Mouse (Mus musculus) cerebellum, adult 2 months (tissue): ENCODE results near the gene Inppl1. TPM values are rescaled to one million over a fixed set of nuclear protein-coding genes. Genes with fewer than 3 reads are reported as not detected.

ENCODE experiments used
- DNase-seq, 2 experiments: peaks; one replicate each; pipeline ENCODE4 v3.0.0; 2021
- H3K27ac ChIP-seq: fragments of 200-500 bp; 2 replicates; pipeline ENCODE4 v1.5.1; 2012; ENCODE audit warnings: low read length, control low read depth, inconsistent platforms; ENCODE audit not compliant: insufficient read depth
- H3K27me3 ChIP-seq: fragments of 200-500 bp; 2 replicates; pipeline ENCODE4 v1.6.1; 2012; ENCODE audit warnings: inconsistent platforms, mild to moderate bottlenecking, low read length, moderate library complexity; ENCODE audit not compliant: control insufficient read depth, insufficient read depth
- H3K4me1 ChIP-seq: fragments of 200-500 bp; 2 replicates; pipeline ENCODE4 v1.6.1; 2011; ENCODE audit warnings: low read length; ENCODE audit not compliant: control insufficient read depth, insufficient read depth
- H3K4me3 ChIP-seq: fragments of 200-500 bp; replicated peaks from 2 replicates; pipeline ENCODE3; 2011; ENCODE audit warnings: mild to moderate bottlenecking, low read depth, low read length, control low read depth; ENCODE audit not compliant: insufficient read depth
- CTCF ChIP-seq: fragments of 200-500 bp; IDR thresholded peaks from 2 replicates; pipeline ENCODE4 v1.5.1; 2011; ENCODE audit warnings: low read depth, mild to moderate bottlenecking, control low read depth, low read length, moderate library complexity, borderline replicate concordance; ENCODE audit not compliant: insufficient read depth
- POLR2A ChIP-seq: fragments of 200-500 bp; IDR thresholded peaks from 2 replicates; pipeline ENCODE4 v1.6.1; 2011; ENCODE audit warnings: low read length, control low read depth, borderline replicate concordance; ENCODE audit not compliant: insufficient read depth
- WGBS: fragments of 180-500 bp; shearing (Covaris S2); methylation state at CpG from one replicate; pipeline ENCODE4 v1.1.7; 2018; 5-methylcytosine and 5-hydroxymethylcytosine counted together
- polyA plus RNA-seq: library from polyadenylated mRNA; depleted of rRNA; stranded (reverse); fragments of >200 nt; gene quantifications from 2 replicates; pipeline ENCODE4 v1.2.3, GENCODE M21; 2012

Gene Inppl1
- polyA plus RNA-seq, 1 experiment, result 43.9 TPM

- Histone ChIP-seq H3K4me3 (peak overlapping the region; percentile 90), H3K27ac (peak overlapping the region; percentile 20; the same call in 1 of the 2 replicates), H3K4me1 (peaks cover 8% of the 10 kb centered on the region; the same call in 1 of the 2 replicates), H3K27me3 (no peaks in the 10 kb centered on the region)
- 3% methylated on average over 63 of the region's 63 CpGs for WGBS
- TF ChIP-seq CTCF, result no peak
- TF ChIP-seq POLR2A, result no peak
- peak; percentile 47 to 52 for DNase-seq
Observed at GRCm38 (mm10) chr7:101836271-101837153, 1.5 kb downstream of the Inppl1 start.

DNA sequence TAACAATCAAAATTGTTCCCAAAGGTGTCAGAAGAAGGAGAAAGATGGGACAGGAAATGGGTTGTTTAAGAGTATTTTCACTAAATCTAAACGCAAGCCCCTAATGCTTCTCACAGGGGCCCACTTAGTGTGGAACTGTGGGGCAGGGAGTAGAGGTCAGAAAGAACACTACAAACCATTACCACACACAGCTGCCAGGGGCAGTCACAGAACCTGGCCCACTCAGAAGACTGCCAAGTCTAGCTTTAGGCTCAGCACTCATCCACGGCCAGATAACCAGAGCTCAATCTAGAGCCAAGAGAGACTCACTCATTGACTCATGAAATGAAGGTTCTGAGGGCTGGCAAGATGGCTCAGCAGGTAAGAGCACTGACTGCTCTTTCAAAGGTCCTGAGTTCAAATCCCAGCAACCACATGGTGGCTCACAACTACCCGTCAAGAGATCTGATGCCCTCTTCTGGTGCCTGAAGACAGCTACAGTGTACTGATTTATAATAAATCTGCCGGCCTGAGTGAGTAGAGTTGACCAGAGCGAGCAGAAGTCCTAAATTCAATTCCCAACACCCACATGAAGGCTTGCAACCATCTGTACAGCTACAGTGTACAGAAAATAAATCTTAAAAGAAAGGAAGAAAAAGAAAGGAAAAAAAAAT lies 2.4 kb downstream of the Inppl1 start:
- TF ChIP-seq POLR2A, result no peak
- TF ChIP-seq CTCF, result no peak
- Histone ChIP-seq H3K4me1 (peaks cover 8% of the 10 kb centered on the region; the same call in 1 of the 2 replicates), H3K4me3 (no peak overlapping the region), H3K27me3 (no peaks in the 10 kb centered on the region), H3K27ac (no peak overlapping the region)
- 69% methylated on average over 5 of the region's 5 CpGs for WGBS
- no peak for DNase-seq

DNA sequence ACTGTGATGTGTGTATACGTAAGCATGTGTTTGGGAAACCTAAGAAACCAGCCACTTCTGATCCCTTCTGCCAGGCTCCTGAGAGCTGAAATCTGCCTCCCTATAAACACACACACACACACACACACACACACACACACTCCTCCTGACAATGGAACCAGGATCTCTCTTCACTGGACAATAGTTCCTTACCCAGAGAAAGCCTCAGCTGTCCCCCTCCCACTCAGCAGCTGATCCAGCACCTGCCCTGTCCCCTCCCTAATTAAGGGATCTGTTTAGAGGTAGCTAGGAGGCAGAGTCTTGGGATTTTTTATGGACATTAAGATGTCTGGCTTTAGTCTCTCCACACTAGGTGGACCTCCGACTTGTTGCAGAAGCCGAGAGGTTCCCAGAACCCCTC lies 3.1 kb downstream of the Inppl1 start:
- Histone ChIP-seq H3K27me3 (no peaks in the 10 kb centered on the region), H3K4me3 (no peak overlapping the region), H3K4me1 (peaks cover 8% of the 10 kb centered on the region; the same call in 1 of the 2 replicates), H3K27ac (no peak overlapping the region)
- no peak for TF ChIP-seq CTCF
- TF ChIP-seq POLR2A, result no peak
- 75% methylated on average over 3 of the region's 3 CpGs for WGBS
- DNase-seq, result no peak

GRCm38 (mm10) chr7:101833916-101834584 lies 4.0 kb downstream of the Inppl1 start:
- no peak for DNase-seq
- Histone ChIP-seq H3K4me1 (peaks cover 8% of the 10 kb centered on the region; the same call in 1 of the 2 replicates), H3K27ac (no peak overlapping the region), H3K4me3 (no peak overlapping the region), H3K27me3 (no peaks in the 10 kb centered on the region)
- WGBS, result 44% methylated on average over 3 of the region's 3 CpGs
- TF ChIP-seq POLR2A, result no peak
- TF ChIP-seq CTCF, result no peak

- DNase-seq, result no peak
- Histone ChIP-seq H3K27ac (no peak overlapping the region), H3K4me1 (peaks cover 8% of the 10 kb centered on the region; the same call in 1 of the 2 replicates), H3K27me3 (no peaks in the 10 kb centered on the region), H3K4me3 (no peak overlapping the region)
- TF ChIP-seq CTCF (no peak), POLR2A (no peak)
- WGBS, result 72% methylated on average over 5 of the region's 5 CpGs
Observed at GRCm38 (mm10) chr7:101833352-101833751, 4.7 kb downstream of the Inppl1 start.

GRCm38 (mm10) chr7:101832372-101832771 lies 5.7 kb downstream of the Inppl1 start:
- Histone ChIP-seq H3K4me3 (no peak overlapping the region), H3K4me1 (peaks cover 8% of the 10 kb centered on the region; the same call in 1 of the 2 replicates), H3K27me3 (no peaks in the 10 kb centered on the region), H3K27ac (no peak overlapping the region)
- WGBS, result 95% methylated on average over 4 of the region's 4 CpGs
- DNase-seq, result no peak
- TF ChIP-seq POLR2A (no peak), CTCF (no peak)

DNA sequence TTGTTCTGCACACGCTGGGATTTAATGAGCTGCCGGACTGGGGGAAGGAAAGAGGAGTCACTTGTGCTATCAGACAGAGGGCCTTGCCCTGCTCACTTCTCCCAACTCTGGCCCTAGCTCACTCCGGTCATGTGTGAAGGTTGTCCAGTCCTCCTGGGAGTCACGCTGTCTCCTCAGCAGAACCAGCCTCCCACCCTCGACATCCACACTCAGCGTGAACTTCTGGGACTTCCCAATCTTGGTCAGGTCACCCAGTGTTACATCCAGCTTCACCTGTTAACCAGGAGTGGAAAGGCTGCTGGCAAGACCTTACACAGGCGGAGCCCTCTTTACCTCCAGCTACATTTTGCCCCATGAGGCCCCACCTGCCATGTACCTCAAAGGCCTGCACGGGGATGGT lies 6.6 kb downstream of the Inppl1 start:
- 84% methylated on average over 8 of the region's 8 CpGs for WGBS
- H3K27me3 ChIP-seq, result no peaks in the 10 kb centered on the region

More for the DNA sequence above, 6.6 kb downstream of the Inppl1 start:
- H3K27ac ChIP-seq, result no peak overlapping the region
- TF ChIP-seq CTCF (no peak), POLR2A (no peak)
- H3K4me1 ChIP-seq, result peaks cover 7% of the 10 kb centered on the region; the same call in 1 of the 2 replicates
- no peak for DNase-seq
- H3K4me3 ChIP-seq, result no peak overlapping the region
